Mouse (Mus musculus): ENCODE results near the gene Gm26657.

Gm26657 gene

DNA sequence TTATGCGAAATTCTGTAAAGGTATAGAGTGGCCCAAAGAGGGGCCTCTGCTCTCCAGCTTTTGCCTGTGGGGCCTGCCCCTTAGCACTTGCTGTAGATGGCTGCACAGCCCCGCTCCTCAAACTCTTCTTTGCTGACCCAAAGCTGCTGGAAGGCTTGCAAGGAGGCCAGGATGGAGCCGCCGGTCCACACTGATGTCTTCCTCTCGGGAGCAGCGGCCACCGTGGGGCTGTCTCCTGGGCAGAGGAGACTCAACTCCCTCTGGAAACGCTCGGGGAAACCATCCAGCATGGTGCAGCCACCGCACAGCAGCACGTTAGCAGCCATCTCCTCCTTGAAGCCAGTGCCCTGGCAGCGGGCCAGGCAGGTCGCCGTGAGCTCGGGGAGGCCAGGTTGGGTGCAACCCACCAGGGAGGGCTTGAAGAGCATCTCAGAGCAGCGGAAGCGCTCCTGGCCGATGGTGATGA lies at the start of gene Gm26657:
Gene Gm26657, plus strand, starts transcription at position 51 of the 466 bp plus-strand sequence.
- in situ Hi-C loops (cut with MseI, MboI), result no loop called here

DNA sequence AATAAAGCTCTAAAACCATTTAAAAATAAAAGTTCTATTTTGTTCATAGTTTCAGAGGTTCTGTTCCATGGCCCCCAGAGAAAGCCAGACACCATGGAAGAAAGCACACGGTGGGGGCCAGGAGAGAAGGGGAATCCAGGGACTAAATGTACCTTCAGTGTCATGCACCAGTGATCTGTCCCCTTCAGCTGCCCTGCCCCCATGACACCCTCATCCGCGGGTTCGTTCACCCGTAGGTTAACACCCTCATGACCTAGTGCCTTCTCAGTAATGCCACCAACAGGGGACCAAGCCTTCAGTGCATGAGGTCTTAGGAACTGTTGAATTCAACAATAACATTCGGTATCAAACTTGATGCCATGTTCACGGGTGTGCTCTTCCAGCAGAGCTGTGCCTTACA lies 43.5 kb upstream of the Gm26657 start:
- in situ Hi-C loops (cut with MseI, MboI), result loop anchor here (25.0 kb wide), 2 partner anchors 209 to 1184 kb away; no protein-coding TSS in a partner anchor

DNA sequence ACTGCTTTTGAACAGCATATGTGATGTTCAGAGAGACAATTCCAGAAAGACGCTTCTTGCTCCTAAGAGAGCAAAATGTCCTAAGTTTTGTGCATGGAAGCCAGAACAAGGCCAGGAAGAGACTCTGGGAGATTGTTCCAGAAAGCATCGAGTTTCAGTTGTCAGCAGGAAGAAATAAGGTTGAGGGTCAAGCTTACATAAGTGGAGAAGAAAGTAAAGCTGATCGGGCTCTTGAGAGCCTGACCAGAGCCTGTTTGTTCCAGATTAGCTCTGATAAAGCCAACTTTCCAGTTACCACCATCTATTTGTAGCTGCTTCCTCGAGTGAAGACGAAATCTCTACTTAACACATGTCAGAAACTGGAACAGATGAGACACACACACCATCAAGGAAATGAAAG lies 41.2 kb upstream of the Gm26657 start:
- in situ Hi-C loops (cut with MseI, MboI), result loop anchor here (25.0 kb wide), 2 partner anchors 211 to 1186 kb away; no protein-coding TSS in a partner anchor

DNA sequence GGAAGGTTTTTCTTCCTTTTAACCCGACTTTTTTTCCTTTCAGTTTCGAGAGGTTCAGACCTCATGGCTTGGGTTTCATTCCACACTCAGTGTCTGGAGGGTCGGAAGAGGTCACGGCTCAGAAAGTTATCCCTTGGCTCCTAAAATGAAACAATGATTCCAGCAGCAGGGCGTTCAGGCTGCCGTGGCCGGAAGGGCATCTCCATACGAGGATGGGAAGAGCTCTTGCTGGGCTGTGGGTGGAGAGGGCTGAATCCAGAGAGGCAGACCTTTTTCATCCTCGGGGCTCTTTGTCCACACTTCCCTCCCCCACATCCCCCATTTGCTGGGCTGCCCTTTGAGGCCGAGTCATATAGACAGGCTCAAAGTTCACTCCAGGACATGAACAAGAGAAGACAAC lies 37.6 kb upstream of the Gm26657 start:
- in situ Hi-C loops (cut with MseI, MboI), result no loop called here

DNA sequence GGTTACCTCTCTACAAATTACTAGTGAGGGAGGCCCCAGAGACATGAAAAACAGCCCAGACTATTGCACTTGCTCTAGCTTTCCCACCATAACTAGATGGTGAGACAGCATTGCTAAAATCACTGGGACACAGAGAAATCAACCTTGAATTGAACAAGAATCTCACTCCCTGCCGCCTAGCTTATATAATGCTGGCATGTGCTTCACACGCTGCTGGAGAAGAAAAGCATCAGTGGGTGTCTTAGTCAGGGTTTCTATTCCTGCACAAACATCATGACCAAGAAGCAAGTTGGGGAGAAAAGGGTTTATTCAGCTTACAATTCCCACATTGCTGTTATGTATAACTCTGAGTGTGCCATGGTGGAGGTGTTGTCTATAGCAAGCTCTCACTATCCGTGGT lies 26.7 kb upstream of the Gm26657 start:
- in situ Hi-C loops (cut with MseI, MboI), result no loop called here

DNA sequence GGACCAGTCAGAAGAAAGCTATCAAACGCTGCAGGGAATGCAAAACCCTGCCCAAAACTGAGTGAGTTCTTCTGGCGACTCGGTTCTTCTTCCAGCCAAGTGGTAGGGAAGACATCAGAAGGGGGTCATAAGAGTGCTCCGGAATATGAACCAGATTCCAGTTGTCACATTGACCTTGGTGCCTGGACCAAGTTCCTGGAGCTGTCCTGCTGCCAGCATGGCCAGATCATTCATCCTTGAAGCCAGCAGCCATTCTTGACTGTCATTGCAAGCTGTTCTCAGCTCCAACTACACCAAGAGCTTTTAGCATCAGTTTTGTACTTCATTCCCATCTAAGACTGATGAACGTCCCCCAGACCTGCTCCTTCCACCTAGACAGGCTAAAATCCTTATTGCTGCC lies 23.1 kb upstream of the Gm26657 start:
- in situ Hi-C loops (cut with MseI, MboI), result no loop called here

DNA sequence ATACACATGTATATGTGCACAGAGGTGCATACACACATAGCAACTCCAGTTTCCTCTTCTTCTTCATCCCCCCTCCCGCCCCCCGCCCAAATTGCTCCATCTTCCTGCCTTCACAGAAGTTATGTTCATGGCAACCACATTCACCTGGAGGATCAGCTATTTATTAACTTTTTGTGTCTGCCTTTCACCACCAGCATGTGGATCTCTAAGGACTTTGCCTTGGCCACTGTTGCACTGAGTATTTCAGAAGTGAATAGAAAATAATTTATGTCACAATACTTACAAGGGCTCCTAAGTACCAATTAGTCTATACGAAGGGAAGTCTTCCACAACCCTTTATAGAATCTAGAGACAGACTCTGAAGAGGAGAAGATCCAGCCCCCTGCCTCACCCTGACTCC lies 21.9 kb upstream of the Gm26657 start:
- in situ Hi-C loops (cut with MseI, MboI), result no loop called here

DNA sequence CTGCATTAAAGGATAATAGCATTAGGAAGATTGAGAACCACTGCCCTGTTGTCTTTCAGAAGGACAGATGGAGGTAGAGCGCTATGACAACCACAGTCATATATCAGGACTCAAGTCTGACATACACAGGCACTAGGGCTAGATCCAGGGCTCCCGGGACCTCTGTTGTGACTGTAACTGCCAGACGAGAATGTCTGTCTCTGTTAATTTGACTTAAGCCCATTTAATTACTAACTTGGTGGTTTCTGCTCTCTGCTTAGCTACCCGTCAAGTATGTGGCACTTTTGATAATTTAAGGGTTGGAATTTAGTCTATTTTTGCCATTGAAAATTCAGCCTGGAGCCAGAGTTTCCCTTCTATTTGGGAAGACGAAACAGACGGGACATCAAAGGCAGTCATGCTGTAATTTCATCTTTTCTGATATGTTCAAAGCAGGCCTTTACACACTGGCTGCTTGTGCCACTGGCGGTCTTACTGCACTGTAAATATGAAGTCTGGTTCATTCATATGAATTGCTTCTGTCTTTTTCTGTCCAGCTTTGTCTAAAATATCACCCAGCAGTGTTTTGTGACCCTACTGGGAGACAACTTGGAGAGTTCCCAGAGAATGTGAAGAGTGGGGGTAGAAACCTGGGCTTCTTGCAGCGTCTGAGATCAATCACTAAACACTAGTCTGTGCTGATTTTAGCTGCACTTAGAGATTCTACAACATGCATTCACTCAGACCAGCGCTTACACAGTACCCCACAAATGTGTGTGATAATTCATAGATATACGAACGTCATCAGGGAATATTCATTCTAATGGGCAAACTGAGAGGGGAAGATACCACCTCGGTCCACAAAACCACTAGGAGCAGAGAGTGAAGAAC lies 21.1 kb upstream of the Gm26657 start:
- in situ Hi-C loops (cut with MseI, MboI), result no loop called here

DNA sequence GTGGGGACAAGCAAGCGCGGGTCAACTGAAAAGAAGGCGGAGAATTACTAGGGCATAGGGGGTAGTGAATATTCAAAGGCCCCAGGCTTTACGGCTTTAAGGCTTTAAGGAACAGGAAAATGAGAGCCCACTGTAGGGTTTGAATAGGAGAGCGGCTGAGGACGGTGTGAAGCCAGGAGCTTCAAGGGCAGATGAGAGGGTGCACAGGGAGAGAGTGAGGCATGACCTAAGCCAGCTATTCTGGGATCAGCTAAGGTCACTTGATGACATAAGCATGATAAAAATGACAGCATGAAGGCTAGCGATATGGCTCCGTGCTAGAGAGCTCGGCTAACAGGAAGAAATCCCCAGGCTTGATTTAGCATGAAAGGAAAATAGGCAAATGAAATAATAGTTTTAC lies 20.4 kb upstream of the Gm26657 start:
- in situ Hi-C loops (cut with MseI, MboI), result no loop called here

DNA sequence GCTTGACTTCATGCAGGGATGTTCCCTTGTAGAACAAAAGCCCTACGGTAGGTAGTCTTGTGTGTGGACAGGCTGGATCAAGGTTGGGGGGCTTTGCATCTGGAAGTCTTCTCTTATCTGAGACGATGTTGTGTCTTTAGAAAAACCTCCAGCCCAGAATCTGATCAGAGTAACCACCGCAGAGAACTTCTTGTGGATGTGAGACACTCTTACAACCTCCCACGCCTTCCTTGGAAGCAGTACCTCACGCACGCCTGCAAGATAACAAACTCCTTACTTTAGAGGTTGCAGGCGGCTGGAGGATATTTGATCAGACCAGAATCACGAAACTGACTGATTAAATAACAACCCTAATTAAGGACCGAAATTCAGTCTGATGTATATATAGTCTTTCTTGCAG lies 19.5 kb upstream of the Gm26657 start:
- in situ Hi-C loops (cut with MseI, MboI), result no loop called here

DNA sequence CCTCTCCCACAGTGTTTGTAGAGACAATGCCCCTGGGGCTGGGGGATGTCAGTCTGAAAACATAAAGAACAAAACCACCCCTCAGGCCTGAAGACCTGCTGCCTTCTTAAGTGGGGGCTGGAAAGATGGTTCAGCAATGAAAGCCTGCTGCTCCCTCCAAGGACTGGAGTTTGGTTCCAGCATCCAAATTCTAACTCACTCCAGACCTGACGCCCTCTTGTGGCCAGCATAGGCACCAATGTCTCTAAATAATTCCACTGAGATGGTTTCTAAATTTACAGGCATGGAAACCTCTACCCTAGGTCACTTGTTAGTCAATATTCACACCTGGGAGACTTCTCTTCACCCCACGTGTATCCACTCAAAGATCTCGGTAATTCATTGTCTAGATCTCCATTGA lies 18.4 kb upstream of the Gm26657 start:
- in situ Hi-C loops (cut with MseI, MboI), result no loop called here

DNA sequence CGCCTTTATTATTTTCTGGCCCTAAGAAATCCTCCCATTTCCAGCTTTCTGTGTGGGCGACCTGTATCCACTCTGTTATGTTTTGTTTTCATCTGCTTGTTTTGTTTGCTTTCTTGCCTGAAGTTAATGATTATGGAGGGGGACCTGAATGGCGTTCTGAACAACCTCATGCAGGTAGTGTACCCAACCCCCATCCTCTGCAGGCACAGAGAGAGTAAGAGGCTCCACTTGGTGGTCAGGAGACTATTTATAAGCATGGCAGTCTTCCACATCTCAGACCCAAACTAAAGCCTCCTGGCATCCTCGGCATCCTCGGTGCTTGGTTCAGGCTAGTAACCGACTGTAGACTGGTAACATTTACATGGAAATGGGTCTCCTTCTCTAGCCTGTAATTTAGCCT lies 17.5 kb upstream of the Gm26657 start:
- in situ Hi-C loops (cut with MseI, MboI), result no loop called here

DNA sequence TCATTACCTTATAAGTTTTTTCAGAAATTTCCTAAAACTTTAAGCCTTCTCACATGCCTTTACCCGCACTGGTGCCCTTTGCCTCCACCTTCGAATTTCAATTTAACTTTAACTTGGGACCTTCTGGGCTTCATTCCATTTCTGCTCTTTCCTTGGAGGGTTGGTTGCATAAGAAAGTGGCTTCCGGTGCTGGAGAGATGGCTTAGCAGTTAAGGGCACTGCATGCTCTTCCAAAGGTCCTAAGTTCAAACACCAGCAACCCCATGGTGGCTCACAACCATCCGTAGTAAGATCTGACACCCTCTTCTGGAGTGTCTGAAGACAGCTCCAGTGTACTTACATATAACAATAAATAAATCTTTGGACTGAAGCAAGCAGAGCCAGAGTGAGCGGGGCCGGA lies 16.6 kb upstream of the Gm26657 start:
- in situ Hi-C loops (cut with MseI, MboI), result no loop called here

DNA sequence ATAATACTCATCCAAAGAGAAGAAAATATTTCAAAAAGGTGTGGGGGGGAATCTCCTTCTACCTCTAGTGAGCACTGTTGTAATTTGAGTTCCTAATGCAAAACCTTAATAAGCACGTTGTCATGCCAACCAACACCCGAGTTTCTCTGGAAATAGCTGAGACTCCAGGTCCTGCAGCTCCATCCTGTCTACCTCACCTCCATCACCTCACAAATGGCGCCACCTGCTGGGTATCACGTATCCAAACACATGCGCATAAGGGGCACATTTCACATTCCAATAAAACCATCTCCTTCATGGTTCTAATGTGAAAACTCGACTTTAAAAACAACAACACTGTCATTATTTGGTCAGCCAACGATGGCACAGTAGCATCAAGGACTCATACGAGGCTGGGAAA lies 14.0 kb upstream of the Gm26657 start:
- in situ Hi-C loops (cut with MseI, MboI), result no loop called here

DNA sequence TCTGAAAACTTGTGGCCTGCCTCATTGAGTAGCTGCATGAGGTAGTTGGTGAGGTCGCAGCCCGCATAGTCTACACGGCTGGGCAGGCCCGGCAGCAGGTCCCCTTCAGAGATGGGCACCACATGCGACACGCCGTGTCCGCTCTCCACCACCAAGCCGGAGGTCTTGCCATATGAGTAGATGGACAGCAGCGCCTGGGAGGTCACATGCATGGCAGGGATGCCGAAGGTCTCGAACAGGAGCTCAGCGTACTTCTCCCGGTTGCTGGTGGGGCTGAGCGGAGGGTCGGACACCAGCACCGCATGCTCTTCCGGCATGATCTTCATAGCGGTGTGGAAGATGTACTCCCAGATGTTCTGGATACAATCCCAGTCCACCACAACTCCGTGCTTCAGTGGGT lies 741 bp downstream of the Gm26657 start:
- in situ Hi-C loops (cut with MseI, MboI), result no loop called here

DNA sequence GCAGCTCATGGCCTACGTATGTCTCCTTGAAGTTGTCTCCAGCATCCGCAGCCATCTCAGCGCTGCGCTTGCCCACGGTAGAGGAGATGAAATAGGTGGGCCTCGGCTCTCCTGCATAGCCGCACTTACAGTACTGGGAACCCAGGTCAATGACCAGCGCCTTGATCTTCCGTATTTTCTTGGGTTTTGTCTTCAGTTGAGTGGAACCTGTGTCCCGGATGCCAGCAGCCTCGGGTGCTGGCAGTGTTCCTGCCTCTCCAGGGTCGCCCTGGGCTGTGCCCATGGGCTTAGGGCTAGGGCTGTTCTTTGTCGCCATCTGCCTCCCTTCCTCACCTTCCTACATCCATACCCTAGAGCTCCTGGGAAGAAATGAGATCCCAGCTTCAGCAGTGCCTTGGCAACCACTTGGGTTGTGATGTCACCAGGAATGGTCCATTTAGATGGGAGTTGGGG lies 1.2 kb downstream of the Gm26657 start, which contains the start of gene Actl7b:
Gene Actl7b, minus strand, starts transcription at position 403 of the 453 bp plus-strand sequence.
- in situ Hi-C loops (cut with MseI, MboI), result no loop called here

DNA sequence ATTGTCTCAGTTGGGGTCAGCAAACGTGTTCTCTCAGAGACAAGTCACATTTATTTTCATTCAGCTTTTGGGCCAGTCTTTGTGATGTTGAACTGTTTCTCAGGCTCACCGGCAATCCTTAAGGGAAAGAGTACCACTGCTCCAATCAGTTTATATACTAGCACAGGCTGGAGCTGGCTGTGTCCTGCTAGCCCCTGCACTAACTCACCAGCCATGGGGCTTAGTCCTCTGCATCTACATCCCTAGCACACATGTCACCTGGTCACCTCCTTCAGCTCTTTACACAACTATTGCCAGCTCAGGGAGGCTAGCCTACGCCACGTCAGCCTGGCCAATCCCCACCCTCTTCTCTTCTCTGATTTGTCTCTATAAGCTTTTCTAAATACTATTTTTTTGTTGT lies 2.8 kb downstream of the Gm26657 start:
- in situ Hi-C loops (cut with MseI, MboI), result no loop called here

DNA sequence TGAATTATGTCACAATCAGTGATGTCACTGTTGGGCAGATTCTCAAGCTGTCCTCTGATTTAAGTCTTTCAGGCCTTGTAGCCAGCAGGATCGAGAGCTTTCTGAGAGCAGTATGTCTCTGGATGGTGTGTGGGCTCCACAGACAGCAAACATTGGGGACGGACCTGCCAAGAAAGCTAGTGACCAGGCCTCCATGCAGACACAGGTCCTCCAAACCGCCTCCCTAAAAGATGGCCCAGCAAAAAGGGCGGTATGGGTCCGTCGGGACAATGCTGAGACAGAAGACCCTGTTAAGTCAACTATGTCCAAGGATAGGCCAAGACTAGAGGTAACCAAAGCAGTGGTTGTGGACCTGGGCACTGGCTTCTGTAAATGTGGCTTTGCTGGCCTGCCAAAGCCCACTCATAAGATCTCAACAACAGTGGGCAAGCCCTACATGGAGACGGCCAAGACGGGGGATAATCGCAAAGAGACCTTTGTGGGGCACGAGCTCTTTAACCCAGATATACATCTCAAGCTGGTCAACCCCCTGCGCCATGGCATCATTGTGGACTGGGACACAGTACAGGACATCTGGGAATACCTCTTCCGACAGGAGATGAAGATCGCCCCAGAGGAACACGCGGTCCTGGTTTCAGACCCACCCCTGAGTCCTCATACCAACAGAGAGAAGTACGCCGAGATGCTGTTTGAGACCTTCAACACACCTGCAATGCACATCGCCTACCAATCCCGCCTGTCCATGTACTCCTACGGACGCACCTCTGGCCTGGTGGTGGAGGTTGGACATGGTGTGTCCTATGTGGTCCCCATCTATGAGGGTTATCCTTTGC lies 3.7 kb downstream of the Gm26657 start, which contains the start of gene Actl7a:
Gene Actl7a, plus strand, starts transcription at position 51 of the 833 bp plus-strand sequence.
- in situ Hi-C loops (cut with MseI, MboI), result no loop called here

DNA sequence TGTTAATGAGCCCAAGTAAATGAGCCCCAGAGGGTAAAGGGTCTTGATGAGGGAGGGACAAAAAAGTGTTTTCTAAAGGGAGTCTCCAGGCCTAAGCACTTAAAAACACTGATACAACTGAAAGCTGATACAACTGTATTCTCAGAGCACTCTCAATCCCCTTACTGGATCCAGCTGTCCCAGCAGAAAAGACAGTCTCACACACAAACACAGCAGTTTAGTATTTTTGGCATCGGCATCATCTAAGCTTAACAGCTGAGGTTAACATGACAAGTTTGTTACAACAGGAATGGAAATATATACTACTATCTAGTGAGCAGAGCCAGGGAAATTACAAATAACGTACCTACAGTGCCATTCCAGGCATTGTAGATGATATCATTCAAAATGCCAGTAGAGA lies 6.5 kb downstream of the Gm26657 start:
- in situ Hi-C loops (cut with MseI, MboI), result no loop called here

DNA sequence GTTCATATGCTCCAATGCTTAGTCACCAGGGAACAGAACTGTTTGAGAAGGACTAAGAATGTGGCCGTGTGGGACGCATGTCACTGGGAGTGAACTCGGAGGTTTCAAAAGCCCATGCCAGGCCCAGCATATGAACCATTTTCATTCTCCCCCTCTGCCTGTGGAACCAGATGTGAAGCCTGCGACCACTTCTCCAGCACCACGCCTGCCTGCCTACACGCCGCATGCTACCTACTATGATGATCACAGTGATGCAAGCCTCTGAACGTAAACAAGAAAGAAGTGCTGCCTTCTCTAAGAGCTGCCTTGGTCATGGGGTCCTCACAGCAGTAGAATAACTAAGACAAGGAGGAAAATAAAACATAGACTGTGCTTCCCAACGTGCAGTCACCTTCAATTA lies 7.6 kb downstream of the Gm26657 start:
- in situ Hi-C loops (cut with MseI, MboI), result no loop called here

DNA sequence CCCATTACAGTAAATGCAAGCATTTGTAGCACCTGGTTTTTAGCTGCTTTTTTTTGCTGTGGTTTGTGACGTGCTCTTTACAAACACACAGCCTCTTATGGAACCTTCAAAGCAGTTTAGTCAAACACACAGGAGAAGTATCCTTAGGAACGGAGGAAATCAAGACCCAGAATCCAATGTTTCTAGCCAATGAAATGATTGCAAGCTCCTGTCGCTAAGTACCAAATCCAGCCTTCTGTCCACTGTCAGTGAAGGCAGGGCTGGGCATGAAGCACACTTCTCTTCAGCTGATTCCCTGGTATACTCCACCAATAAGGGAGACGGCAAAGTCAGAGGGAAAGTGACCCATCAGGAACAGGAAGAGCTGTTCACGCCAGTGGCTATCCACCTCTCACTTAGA lies 16.2 kb downstream of the Gm26657 start:
- in situ Hi-C loops (cut with MseI, MboI), result no loop called here

DNA sequence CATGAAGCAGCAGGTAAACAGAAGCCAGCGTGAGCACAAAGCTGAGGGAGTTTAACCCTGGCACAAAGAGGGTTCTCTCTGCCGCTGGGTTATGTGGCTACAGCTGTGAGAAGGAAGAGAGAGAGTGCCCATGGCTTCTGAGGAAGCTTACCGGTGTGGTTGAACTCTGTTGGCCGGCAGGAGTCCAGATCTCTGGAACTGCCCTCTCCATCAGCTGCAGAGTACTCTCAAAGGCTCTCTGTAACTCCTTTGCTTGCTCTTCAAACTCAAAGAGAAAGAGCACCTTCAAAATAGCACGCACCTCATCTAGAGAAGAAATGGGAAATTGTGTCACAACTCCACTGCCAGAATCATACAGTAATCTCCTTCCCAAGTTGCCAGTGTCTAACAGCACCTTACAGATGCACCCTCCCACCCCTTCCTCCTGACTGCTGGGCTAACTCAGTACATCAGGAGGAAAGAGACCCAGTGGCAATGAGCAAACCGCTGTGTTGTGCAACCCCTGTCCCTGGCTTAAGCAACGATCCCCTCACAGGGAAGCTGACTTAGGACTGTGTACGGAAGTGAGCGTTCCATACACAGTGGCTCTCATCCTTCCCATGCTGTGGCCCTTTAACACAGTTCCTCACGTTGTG lies 17.2 kb downstream of the Gm26657 start:
- in situ Hi-C loops (cut with MseI, MboI), result no loop called here
